Mouse (Mus musculus) bone marrow, adult 2 months (tissue): ENCODE results near the gene Zfp362.

Experiments used
- CTCF ChIP-seq: fragments of 200-500 bp; IDR thresholded peaks from 2 replicates; pipeline ENCODE4 v1.5.1; 2011; ENCODE audit warnings: low read length, control low read depth; ENCODE audit not compliant: control insufficient read depth, insufficient read depth
- POLR2A ChIP-seq: fragments of 200-500 bp; IDR thresholded peaks from 2 replicates; pipeline ENCODE4 v1.6.1; 2011; ENCODE audit warnings: low read depth, mild to moderate bottlenecking, control low read depth, low read length, borderline replicate concordance; ENCODE audit not compliant: control insufficient read depth

DNA sequence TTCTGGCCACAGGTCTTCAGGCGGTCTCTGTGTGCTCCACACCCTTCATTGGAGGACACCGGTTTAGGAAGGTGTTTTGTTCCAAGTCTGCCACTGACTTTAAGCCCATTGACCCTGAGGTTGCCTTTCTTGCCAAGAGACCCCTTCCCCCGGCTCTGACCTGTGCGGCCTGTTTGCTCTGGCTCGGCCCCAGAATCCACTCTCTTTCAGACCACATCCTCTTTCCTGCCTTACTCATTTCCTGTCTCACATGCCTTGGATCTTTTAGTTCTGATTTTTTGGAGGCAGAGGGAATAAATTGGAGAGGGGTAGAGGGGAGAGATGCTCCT, 76.2 kb downstream of the Zfp362 start:
- TF ChIP-seq POLR2A (no peak), CTCF (no peak)
